Mouse (Mus musculus) CH12.LX (cell line): ENCODE results near the gene Slc16a3. TPM values are rescaled to one million over a fixed set of nuclear protein-coding genes. Genes with fewer than 3 reads are reported as not detected.

Source experiments
- DNase-seq: peaks from one replicate; pipeline ENCODE4 v3.0.0-alpha.2; 2013; ENCODE audit errors: extremely low read depth
- H3K27ac ChIP-seq: 2 replicates; pipeline ENCODE4 v1.5.1; 2012; ENCODE audit warnings: low read depth, mild to moderate bottlenecking, control low read depth, moderate library complexity; ENCODE audit not compliant: insufficient read depth
- H3K27me3 ChIP-seq: replicated peaks from 2 replicates; pipeline ENCODE3; 2012; ENCODE audit warnings: inconsistent platforms
- H3K36me3 ChIP-seq, 2 experiments: replicated peaks in 1 of 2; 2 replicates each; pipeline versions ENCODE3 to v1.6.1; 2012; ENCODE audit warnings: inconsistent platforms in 1 of 2, low read length in 1 of 2, mild to moderate bottlenecking in 1 of 2, mixed read lengths in 1 of 2, moderate library complexity in 1 of 2; ENCODE audit not compliant: control insufficient read depth in 1 of 2, insufficient read depth in 1 of 2
- H3K4me1 ChIP-seq, 2 experiments: 2 replicates each; pipeline ENCODE4 v1.6.1; 2012; ENCODE audit warnings: inconsistent platforms in 1 of 2, moderate library complexity in 1 of 2; ENCODE audit not compliant: insufficient read depth in 2 of 2, control insufficient read depth in 1 of 2
- H3K4me2 ChIP-seq: 2 replicates; pipeline ENCODE4 v1.6.1; 2012; ENCODE audit warnings: low read depth, mild to moderate bottlenecking, control low read depth; ENCODE audit not compliant: poor library complexity, insufficient read depth, severe bottlenecking
- H3K4me3 ChIP-seq, 3 experiments: fragments of 150-350 bp in 1 of 3; sonication (generic) in 1 of 3; replicated peaks in 1 of 3; 2 replicates each; pipeline versions ENCODE3 to v1.5.1; 2011 to 2012; ENCODE audit warnings: low read depth in 2 of 3, low read length in 2 of 3, mild to moderate bottlenecking in 2 of 3, moderate library complexity in 2 of 3, control low read depth in 1 of 3, improper control_type of control experiment in 1 of 3, inconsistent platforms in 1 of 3, mixed read lengths in 1 of 3; ENCODE audit not compliant: poor library complexity in 1 of 3
- H3K79me2 ChIP-seq: replicated peaks from 2 replicates; pipeline ENCODE4 v1.6.1; 2012; ENCODE audit warnings: mild to moderate bottlenecking, moderate library complexity; ENCODE audit not compliant: control insufficient read depth, poor library complexity, insufficient read depth, severe bottlenecking; ENCODE audit errors: extremely low read depth
- H3K9ac ChIP-seq: 2 replicates; pipeline ENCODE4 v1.6.1; 2012; ENCODE audit warnings: low read depth, mild to moderate bottlenecking, control low read depth, moderate library complexity; ENCODE audit not compliant: insufficient read depth
- H3K9me3 ChIP-seq: replicated peaks from 2 replicates; pipeline ENCODE3; 2012; ENCODE audit warnings: low read length, inconsistent platforms, mixed read lengths
- BHLHE40 ChIP-seq: IDR thresholded peaks from 2 replicates; pipeline ENCODE4 v1.6.1; 2011; ENCODE audit warnings: mild to moderate bottlenecking, low read depth, low read length, improper control_type of control experiment
- ELF1 ChIP-seq: IDR thresholded peaks from 2 replicates; pipeline ENCODE4 v1.6.1; 2014; ENCODE audit warnings: low read depth, mild to moderate bottlenecking, inconsistent platforms, low read length, improper control_type of control experiment
- ETS1 ChIP-seq: conservative IDR thresholded peaks from 2 replicates; pipeline ENCODE4 v1.6.1; 2012; ENCODE audit warnings: low read depth, mild to moderate bottlenecking, inconsistent platforms, low read length, improper control_type of control experiment, moderate library complexity
- GABPA ChIP-seq: IDR thresholded peaks from 2 replicates; pipeline ENCODE4 v1.6.1; 2012; ENCODE audit warnings: low read depth, low read length, improper control_type of control experiment, inconsistent platforms; ENCODE audit not compliant: insufficient replicate concordance
- IRF4 ChIP-seq: IDR thresholded peaks from 2 replicates; pipeline ENCODE4 v1.6.1; 2014; ENCODE audit warnings: low read depth, mild to moderate bottlenecking, inconsistent platforms, low read length, improper control_type of control experiment
- KAT2A ChIP-seq: IDR thresholded peaks from 2 replicates; pipeline ENCODE4 v1.6.1; 2012; ENCODE audit warnings: low read length, improper control_type of control experiment, inconsistent platforms; ENCODE audit not compliant: insufficient replicate concordance
- MAFK ChIP-seq: IDR thresholded peaks from 2 replicates; pipeline ENCODE4 v1.6.1; 2011; ENCODE audit warnings: low read length, improper control_type of control experiment; ENCODE audit not compliant: insufficient replicate concordance
- MAX ChIP-seq: IDR thresholded peaks from 2 replicates; pipeline ENCODE4 v1.6.1; 2011; ENCODE audit warnings: low read length, improper control_type of control experiment
- MEF2A ChIP-seq: IDR thresholded peaks from 2 replicates; pipeline ENCODE4 v1.6.1; 2014; ENCODE audit warnings: low read depth, mild to moderate bottlenecking, inconsistent platforms, low read length, improper control_type of control experiment, borderline replicate concordance
- NRF1 ChIP-seq: IDR thresholded peaks from 2 replicates; pipeline ENCODE4 v1.6.1; 2014; ENCODE audit warnings: low read depth, mild to moderate bottlenecking, inconsistent platforms, low read length, improper control_type of control experiment, moderate library complexity
- PAX5 ChIP-seq: IDR thresholded peaks from 2 replicates; pipeline ENCODE4 v1.6.1; 2012; ENCODE audit warnings: low read length, inconsistent platforms, mixed read lengths
- POLR2A ChIP-seq: IDR thresholded peaks from 2 replicates; pipeline ENCODE4 v1.6.1; 2011; ENCODE audit warnings: low read depth, mild to moderate bottlenecking, improper control_type of control experiment, low read length
- RAD21 ChIP-seq: IDR thresholded peaks from 2 replicates; pipeline ENCODE4 v1.6.1; 2011; ENCODE audit warnings: low read depth, mild to moderate bottlenecking, low read length, improper control_type of control experiment, moderate library complexity
- RCOR1 ChIP-seq: conservative IDR thresholded peaks from 2 replicates; pipeline ENCODE4 v1.6.1; 2012; ENCODE audit warnings: low read depth, mild to moderate bottlenecking, inconsistent platforms, low read length, improper control_type of control experiment
- SMC3 ChIP-seq: IDR thresholded peaks from 2 replicates; pipeline ENCODE4 v1.6.1; 2011; ENCODE audit warnings: low read depth, low read length, improper control_type of control experiment
- TBP ChIP-seq: conservative IDR thresholded peaks from 2 replicates; pipeline ENCODE4 v1.6.1; 2011; ENCODE audit warnings: low read depth, low read length, improper control_type of control experiment
- TCF12 ChIP-seq: IDR thresholded peaks from 2 replicates; pipeline ENCODE4 v1.6.1; 2014; ENCODE audit warnings: low read depth, mild to moderate bottlenecking, inconsistent platforms, low read length, improper control_type of control experiment
- UBTF ChIP-seq: IDR thresholded peaks from 2 replicates; pipeline ENCODE4 v1.6.1; 2012; ENCODE audit warnings: low read depth, mild to moderate bottlenecking, inconsistent platforms, low read length, improper control_type of control experiment, moderate library complexity
- USF2 ChIP-seq: conservative IDR thresholded peaks from 2 replicates; pipeline ENCODE4 v1.6.1; 2011; ENCODE audit warnings: low read depth, low read length, improper control_type of control experiment
- ZNF384 ChIP-seq: IDR thresholded peaks from 2 replicates; pipeline ENCODE4 v1.6.1; 2012; ENCODE audit warnings: low read depth, low read length, improper control_type of control experiment, inconsistent platforms
- dilution Hi-C: fragments of 300-500 bp; cut with MboI; formaldehyde crosslinking; loops from 2 replicates; pipeline ENCODE4 v1.14.3; 2020; ENCODE audit warnings: low sequenced_read_pairs; ENCODE audit not compliant: extremely low pct_unique_long_range_greater_than_20kb, extremely low pct_ligation_motif_present
- in situ Hi-C: fragments of 300-500 bp; cut with MboI; formaldehyde crosslinking; loops from 3 replicates; pipeline ENCODE4 v1.14.3; 2019; ENCODE audit warnings: low sequenced_read_pairs, low pct_ligation_motif_present, low pct_unique_long_range_greater_than_20kb, mixed read lengths
- polyA plus RNA-seq: library from polyadenylated mRNA; unstranded; fragments of >175 nt; gene quantifications from 2 replicates; pipeline ENCODE4 v1.2.1, GENCODE M21; 2012; ENCODE audit warnings: low read depth; ENCODE audit not compliant: insufficient read length
- total RNA-seq, 2 experiments: library from RNA; depleted of rRNA; stranded (reverse); fragments of 300-350 nt in 1 of 2; fragments of >200 nt in 1 of 2; gene quantifications; 2 replicates each; pipeline ENCODE4 v1.2.3; 2012 to 2014

The Slc16a3 gene
- total and polyA plus RNA-seq, 3 experiments, result 9.7 to 388 (median 130) TPM

DNA sequence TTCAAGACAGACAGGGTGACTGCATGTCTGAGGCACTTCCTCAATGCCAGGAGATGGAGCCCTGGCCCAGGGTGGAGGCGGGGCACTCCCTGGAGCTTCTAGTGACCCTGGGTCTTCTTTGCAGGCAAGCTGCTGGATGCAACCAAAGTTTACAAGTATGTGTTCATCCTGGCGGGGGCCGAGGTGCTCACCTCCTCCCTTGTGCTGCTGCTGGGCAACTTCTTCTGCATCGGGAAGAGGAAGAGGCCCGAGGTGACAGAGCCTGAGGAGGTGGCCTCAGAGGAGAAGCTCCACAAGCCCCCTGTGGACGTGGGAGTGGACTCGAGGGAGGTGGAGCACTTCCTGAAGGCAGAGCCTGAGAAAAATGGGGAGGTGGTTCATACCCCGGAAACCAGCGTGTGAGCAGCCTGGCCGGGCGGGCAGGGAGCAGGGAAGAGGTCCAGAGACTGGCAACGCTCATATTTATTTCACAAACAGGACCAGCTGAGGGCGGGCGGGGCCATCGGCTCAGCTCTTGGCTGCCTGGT is 9.5 kb downstream of the Slc16a3 start:
- Histone ChIP-seq H3K27ac (no peak overlapping the region), H3K36me3 (peaks cover 66 to 92% of the 10 kb centered on the region in 2 experiments), H3K4me1 (no peaks in the 10 kb centered on the region), H3K4me2 (no peak overlapping the region), H3K27me3 (no peaks in the 10 kb centered on the region), H3K9ac (no peak overlapping the region), H3K9me3 (no peaks in the 10 kb centered on the region), H3K79me2 (peaks cover 4% of the 10 kb centered on the region; the same call in 1 of the 2 replicates), H3K4me3 (no peak overlapping the region)
- in situ Hi-C loops, result no loop called here
- TF ChIP-seq KAT2A, result no peak
- no peak for TF ChIP-seq TCF12
- TF ChIP-seq SMC3, result no peak
- TF ChIP-seq GABPA, result no peak
- TF ChIP-seq RCOR1, result no peak
- no peak for TF ChIP-seq UBTF
- no peak for TF ChIP-seq PAX5
- TF ChIP-seq MAFK, result no peak
- no peak for TF ChIP-seq POLR2A
- TF ChIP-seq ELF1, result no peak
- no peak for TF ChIP-seq ETS1
- no peak for TF ChIP-seq RAD21
- TF ChIP-seq IRF4, result no peak
- TF ChIP-seq USF2, result no peak
- TF ChIP-seq NRF1, result no peak
- no peak for TF ChIP-seq MEF2A
- no peak for TF ChIP-seq BHLHE40
- dilution Hi-C loops, result no loop called here
- no peak for DNase-seq

DNA sequence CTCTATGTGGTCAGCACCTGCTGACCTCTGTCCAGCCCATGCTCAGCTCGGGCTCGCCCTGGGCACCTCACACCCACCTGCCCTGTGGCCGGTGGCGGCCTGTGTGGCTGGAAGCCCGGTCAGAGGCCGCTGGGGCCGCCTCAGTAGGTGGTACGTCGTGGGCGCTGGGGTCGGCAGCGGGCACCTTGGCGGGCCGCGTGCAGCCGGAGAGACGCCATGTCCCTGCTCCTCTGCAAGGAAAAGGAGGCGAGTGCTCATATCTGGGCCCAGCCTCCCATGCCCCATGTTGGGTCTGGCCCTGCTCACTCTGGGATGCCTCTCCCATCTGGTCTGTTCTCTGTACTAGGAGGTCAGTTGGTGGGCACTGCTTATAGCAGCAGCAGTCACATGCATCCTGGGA is 10.8 kb downstream of the Slc16a3 start:
- Histone ChIP-seq H3K4me3 (no peak overlapping the region), H3K4me2 (no peak overlapping the region), H3K36me3 (peaks cover 78 to 100% of the 10 kb centered on the region in 2 experiments), H3K9ac (no peak overlapping the region), H3K4me1 (no peaks in the 10 kb centered on the region), H3K27me3 (no peaks in the 10 kb centered on the region), H3K79me2 (no peaks in the 10 kb centered on the region), H3K9me3 (no peaks in the 10 kb centered on the region), H3K27ac (no peak overlapping the region)
- dilution Hi-C loops (no loop called here), in situ Hi-C loops (no loop called here)
- no peak for TF ChIP-seq TBP
- no peak for TF ChIP-seq MAX
- no peak for TF ChIP-seq ZNF384
- no peak for DNase-seq
